Mouse (Mus musculus): ENCODE results near the gene Cir1.

Cir1 gene

GRCm38 (mm10) chr2:73301979-73302378 lies 10.5 kb downstream of the Cir1 start:
- DNase-seq (ENCODE audit: low spot score in 2 of 2), result no peak

DNA sequence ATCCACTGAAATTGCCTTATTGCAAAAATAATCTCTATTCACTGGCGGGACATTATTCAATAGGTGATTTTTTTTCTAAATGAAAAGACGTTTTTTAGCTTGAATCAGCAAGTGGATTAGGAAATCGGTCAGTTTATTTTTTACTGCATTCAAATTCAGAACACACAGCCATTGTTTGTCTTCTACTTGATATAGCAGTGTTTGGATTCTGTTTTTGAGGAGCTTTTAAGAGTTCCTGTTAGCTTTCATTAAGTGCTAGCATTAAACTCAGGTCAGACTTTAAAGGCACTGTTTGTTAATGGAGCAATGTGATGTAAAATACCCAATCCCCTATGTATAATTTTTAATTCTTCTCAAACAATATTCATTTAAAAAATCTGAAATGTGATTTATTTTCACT lies 13.7 kb downstream of the Cir1 start:
- no peak for DNase-seq (ENCODE audit: low spot score in 2 of 2)

DNA sequence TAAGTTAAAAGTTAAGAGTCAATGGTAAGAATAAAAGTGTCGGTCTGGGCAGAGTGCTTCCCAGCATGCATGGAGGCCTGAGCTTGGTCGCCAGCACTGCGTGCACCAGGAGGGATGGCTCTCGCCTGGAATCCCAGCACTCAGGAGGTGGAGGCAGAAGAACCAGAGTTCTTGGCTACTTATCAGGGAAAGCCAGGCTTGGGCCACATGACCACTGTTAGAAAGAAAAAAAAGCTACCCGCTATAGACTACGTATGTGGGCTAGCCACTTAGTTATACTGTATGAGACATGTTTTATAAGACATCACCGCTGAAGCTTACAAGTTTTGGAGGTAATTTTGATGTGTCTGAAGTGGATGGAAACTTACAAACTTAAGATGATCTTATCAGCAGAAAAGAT lies 14.3 kb downstream of the Cir1 start:
- DNase-seq (ENCODE audit: low spot score in 2 of 2), result no peak

- DNase-seq (ENCODE audit: low spot score in 2 of 2), result no peak
These were observed 17.5 kb downstream of the Cir1 start for GRCm38 (mm10) chr2:73295023-73295422.

DNA sequence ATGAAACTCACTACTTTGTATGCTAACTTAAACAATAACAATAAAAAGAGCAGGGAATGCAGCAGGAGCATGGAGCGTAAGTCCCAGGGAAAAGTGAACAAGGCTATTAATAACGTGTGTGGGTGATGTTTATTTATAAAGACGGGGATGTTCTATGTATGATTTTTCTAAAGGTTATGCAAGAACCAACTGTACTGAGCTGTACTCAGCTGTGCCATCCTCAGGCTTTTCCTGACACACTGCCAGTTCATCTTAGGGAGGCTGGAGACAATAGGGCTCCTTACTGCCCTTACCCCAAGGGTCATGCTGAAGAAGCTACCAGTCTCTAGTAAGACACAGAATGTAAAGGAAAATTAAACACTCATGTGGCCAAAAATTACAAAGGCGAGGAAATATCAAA lies 21.4 kb downstream of the Cir1 start:
- no peak for DNase-seq (ENCODE audit: low spot score in 2 of 2)

- no peak for DNase-seq (ENCODE audit: low spot score in 2 of 2)
These were observed 26.9 kb downstream of the Cir1 start for GRCm38 (mm10) chr2:73285630-73286029.

- no peak for DNase-seq (ENCODE audit: low spot score in 2 of 2)
These were observed 30.8 kb downstream of the Cir1 start for GRCm38 (mm10) chr2:73281707-73282106.

GRCm38 (mm10) chr2:73281048-73281661 lies 31.3 kb downstream of the Cir1 start:
- DNase-seq (ENCODE audit: low spot score in 2 of 2), result no peak

DNA sequence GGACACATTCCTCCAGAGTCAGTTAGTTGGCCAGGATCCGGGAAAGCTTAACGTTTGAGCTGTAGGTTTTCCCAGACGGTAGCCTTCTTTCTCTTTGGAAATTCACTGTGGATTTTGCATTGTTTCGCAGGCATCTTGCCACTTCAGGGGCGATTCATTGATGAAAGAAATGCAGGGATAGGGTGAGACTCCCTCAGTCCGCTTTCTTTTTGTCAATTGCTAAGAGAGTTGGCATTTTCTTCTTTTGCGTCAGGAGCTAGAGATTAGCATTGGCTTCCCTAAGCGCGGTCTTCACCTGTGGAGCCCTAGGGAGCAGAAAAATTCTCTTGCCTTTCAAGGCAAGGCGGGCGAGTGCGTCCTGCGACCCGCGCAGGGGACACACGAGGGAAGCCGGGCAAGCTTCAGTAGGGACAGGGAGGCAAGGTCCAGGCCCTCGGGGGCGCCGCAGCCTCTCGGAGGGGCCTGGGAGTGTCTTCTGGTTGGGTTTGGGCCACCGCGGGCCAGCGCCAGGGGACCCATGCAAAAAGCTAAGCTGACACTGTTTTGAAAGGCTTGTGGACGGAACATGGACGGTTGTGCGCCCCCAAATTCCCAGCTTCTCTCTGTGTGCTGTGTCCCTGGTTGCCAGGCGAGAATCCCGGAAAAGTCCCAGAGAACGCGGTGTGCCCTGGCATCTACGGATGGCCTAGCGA lies 32.0 kb downstream of the Cir1 start:
- DNase-seq (ENCODE audit: low spot score in 2 of 2), result no peak

- no peak for DNase-seq (ENCODE audit: low spot score in 2 of 2)
These were observed 33.0 kb downstream of the Cir1 start for GRCm38 (mm10) chr2:73279271-73280038.

DNA sequence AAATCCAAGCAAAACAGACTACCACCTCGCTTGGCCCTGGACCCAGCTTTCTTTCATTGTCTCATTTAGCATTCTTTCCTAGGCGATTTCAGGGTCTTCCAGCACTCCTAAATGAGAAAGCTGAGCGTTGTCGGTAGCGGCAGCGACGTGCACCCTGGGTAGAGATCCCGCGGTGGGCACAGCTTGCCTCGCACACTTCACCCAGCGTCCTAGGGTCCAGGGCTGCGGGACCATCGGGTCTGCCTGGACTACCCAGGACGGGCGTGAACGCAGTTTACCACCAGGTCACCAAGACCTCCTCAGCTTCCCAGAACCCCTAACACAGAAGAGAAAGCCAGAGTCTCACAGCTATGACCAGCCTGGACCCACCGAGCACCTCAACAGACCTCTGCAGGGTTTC lies 33.6 kb downstream of the Cir1 start:
- DNase-seq (ENCODE audit: low spot score in 2 of 2), result no peak

DNA sequence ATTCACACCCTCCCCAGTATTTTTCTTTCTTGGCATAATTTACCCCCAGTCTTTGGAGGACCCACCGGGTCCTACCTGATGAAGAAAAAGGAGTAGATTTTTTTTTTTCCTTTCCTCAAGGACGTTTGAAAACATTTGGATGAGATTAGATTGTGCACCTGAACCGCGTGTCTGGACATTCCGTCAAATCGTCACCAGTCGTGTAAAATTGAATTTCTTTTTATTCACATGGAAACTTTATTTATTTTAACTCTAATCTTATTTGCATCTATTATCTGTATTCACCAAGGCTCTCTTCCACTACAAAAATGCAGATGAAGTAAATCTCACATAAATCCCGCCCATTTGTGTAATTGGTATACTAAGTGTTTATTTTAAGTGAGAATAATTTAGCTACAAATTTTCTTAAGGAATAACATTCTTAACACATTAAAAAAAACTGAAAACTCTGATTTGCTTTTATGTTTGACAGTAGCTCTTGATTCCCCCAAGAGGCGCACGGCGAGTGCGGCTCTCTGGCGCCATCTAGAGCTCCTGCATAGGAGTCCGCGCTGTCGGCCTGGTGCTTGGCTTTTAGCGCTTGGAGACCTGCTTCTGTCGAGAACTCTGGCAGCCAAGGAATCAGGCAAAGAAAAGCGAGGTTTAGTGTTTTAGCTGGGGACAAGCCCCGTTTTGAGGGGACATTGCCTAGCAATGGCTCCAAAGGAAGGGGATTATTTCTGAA lies 34.2 kb downstream of the Cir1 start:
- peak; percentile 70 to 83 for DNase-seq (ENCODE audit: low spot score in 2 of 2)

DNA sequence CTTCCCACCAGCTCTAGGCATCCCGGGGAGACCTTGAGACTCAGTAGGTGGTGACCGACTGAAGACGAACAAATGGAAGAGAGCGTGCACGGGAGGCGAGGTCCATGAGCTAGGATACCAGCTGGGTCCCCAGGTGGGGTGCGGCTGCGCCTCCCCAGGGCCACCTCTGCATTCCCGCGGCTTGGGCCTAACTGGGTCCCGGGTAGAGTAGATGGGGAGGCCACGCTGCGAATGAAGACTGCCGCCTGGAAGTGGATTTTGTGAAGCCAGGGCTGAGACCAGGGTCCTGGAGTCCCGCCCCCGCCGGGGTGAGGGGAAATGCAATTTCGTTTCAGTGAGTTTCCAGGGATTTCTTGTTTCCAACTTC lies 34.8 kb downstream of the Cir1 start:
- DNase-seq (ENCODE audit: low spot score in 2 of 2), result no peak

DNA sequence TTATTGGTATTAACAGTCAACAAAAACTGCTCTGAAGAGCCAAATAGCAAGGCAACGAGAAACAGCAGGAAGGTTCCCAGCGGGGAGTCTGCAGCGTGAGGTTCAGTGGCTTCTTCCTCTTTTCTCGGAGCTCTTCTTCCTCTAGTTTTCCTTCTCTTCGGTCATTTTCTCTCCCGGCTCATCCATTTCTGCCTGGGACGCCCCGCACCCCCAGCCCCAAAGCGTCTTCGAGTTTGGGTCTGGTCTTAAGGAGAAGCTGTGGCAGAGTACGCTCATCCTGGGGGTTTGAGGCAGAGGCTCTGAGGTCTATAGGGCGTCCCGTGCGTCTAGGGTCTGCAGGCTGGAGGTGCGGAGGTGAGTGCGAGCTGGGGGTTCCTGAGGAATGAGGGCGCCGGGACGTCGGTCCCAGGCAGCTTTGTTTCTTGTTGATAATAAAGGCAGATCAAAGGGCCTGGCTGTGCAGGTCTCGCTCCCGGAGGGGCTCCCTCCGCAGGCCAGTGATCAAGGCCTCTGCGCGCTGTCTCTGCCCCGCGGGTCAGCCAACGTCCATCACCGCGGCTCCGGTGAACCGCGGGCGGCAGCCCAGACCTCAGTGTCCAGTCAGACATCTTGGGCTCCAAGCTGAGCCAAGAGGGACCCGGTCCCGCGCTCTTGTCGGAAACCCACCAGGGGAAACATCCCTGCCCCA lies 35.3 kb downstream of the Cir1 start:
- no peak for DNase-seq (ENCODE audit: low spot score in 2 of 2)

- DNase-seq (ENCODE audit: low spot score in 2 of 2), result no peak
These were observed 36.3 kb downstream of the Cir1 start for GRCm38 (mm10) chr2:73276141-73276571.

DNA sequence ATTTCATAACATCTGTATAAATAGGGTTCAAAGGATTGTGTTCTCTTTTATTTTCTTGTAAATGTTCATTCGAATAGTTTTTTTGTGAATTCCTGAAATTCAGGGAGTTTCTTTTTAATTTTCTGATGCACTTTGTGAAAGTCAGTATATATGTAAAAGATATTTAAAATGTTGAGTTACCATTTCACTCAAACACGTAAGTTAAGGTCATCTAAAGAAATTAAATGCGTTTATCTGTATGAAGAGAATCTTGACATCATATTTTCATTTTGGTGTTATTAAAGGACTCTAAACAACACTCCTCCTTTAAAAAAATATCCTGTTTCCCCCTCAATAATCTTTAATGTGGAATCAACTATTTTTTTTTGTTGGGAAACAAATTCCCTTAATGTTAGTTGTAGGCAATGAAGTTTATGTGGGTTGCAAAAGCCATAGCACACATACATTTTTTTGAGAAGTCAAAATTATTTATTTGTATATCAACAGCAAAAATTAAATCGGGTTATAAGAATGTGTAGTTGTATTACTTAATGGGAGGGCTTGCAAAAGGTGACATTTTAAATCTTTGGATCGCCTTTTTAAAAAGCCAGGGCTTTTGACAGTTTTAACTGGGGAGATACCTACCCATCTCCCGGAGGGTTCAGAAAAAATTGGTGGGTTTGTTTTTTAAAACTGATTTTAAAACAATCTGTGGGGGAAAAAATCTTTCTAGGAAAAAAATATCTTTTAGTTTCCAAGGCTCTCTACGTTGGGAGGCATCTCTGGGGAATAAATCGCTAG lies 37.0 kb downstream of the Cir1 start:
- DNase-seq (ENCODE audit: low spot score in 2 of 2), result no peak

DNA sequence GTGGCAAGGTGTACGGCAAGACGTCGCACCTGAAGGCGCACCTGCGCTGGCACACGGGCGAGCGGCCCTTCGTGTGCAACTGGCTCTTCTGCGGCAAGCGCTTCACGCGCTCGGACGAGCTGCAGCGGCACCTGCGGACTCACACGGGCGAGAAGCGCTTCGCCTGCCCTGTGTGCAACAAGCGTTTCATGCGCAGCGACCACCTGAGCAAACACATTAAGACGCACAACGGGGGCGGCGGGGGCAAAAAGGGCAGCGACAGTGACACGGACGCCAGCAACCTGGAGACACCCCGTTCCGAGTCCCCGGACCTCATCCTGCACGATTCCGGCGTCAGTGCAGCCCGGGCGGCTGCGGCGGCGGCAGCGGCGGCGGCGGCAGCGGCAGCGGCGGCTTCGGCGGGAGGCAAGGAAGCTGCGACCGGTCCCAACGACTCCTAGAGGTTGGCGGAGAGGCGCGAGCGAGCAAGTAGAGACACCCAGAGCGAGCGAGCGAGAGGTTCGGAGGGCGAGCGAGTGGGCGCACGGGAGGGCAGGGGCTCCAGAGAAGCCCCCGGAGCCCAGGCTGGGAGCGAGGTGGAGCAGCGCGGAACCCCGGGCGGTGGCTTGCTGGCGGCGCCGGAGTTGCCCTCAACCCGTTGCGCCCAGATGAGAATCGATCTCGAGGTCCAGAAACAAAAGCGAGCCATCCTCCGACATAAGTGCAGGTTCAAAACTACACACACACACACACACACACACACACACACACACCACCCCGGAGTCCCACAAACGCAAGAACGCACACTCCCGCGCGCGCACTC lies 38.2 kb downstream of the Cir1 start:
- DNase-seq (ENCODE audit: low spot score in 2 of 2), result peak; percentile 15 to 20

DNA sequence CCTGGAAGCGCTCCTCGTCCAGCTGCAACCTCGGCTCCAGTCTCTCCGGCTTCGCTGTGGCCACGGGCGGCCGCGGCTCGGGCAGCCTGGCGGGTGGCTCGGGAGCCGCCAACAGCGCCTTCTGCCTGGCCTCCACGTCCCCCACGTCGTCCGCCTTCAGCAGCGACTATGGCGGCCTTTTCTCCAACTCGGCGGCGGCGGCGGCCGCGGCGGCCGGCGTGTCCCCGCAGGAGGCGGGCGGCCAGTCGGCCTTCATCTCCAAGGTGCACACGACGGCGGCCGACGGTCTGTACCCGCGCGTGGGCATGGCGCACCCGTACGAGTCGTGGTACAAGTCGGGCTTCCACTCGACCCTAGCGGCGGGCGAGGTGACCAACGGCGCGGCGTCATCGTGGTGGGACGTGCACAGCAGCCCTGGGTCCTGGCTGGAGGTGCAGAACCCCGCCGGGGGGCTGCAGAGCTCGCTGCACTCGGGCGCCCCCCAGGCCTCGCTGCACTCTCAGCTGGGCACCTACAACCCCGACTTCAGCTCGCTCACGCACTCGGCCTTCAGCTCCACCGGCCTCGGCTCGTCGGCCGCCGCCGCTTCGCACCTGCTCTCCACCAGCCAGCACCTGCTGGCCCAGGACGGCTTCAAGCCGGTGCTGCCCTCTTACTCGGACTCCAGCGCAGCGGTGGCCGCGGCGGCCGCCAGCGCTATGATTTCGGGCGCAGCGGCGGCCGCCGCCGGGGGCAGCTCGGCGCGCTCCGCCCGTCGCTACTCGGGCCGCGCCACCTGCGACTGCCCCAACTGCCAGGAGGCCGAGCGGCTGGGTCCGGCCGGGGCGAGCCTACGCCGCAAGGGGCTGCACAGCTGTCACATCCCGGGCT lies 39.0 kb downstream of the Cir1 start:
- DNase-seq (ENCODE audit: low spot score in 2 of 2), result no peak

All from spleen, postnatal 14 days (tissue).